Mouse (Mus musculus) hindbrain, embryonic 11.5 days (tissue): ENCODE measurements around the gene Gm12184. TPM values are rescaled to one million over a fixed set of nuclear protein-coding genes. Genes with fewer than 3 reads are reported as not detected.
A peak's percentile ranks its signal among the peaks of the same experiment; 100 is the strongest.

Experiments
- ATAC-seq: fragments of 200-750 bp; cut with Nextera tagmentation; 2 replicates; pipeline ENCODE4 v1.8.0; 2017; ENCODE audit warnings: mild to moderate bottlenecking, moderate TSS enrichment, moderate library complexity; ENCODE audit not compliant: low FRiP score
- DNase-seq: peaks from one replicate; pipeline ENCODE4 v3.0.0-alpha.2; 2015; ENCODE audit warnings: low spot score
- H3K27ac ChIP-seq: fragments of 300-500 bp; sonication (generic); 2 replicates; pipeline ENCODE4 v1.5.1; 2014; ENCODE audit warnings: mild to moderate bottlenecking, low read depth, low read length
- H3K27me3 ChIP-seq: fragments of 300-500 bp; sonication (generic); 2 replicates; pipeline ENCODE4 v1.6.1; 2014; ENCODE audit warnings: mild to moderate bottlenecking, low read length, moderate library complexity, mixed read lengths; ENCODE audit not compliant: control insufficient read depth, insufficient read depth
- H3K36me3 ChIP-seq: fragments of 300-500 bp; sonication (generic); 2 replicates; pipeline ENCODE4 v1.6.1; 2014; ENCODE audit warnings: mild to moderate bottlenecking, low read length, moderate library complexity, mixed read lengths; ENCODE audit not compliant: control insufficient read depth, insufficient read depth
- H3K4me1 ChIP-seq: fragments of 300-500 bp; sonication (generic); replicated peaks from 2 replicates; pipeline ENCODE4 v1.6.1; 2014; ENCODE audit warnings: low read length, mixed read lengths; ENCODE audit not compliant: control insufficient read depth, insufficient read depth
- H3K4me2 ChIP-seq: fragments of 300-500 bp; sonication (generic); replicated peaks from 2 replicates; pipeline ENCODE4 v1.6.1; 2014; ENCODE audit warnings: mild to moderate bottlenecking, low read depth, low read length
- H3K4me3 ChIP-seq: fragments of 300-500 bp; sonication (generic); 2 replicates; pipeline ENCODE4 v1.5.1; 2014; ENCODE audit warnings: low read depth, low read length
- H3K9ac ChIP-seq: fragments of 300-500 bp; sonication (generic); 2 replicates; pipeline ENCODE4 v1.6.1; 2014; ENCODE audit warnings: low read depth, low read length
- H3K9me3 ChIP-seq: fragments of 300-500 bp; sonication (generic); 2 replicates; pipeline ENCODE4 v1.6.1; 2016; ENCODE audit warnings: low read length; ENCODE audit not compliant: control insufficient read depth
- WGBS: fragments of 180-500 bp; shearing (Covaris S2); extraction: QIAGEN DNeasy Blood & Tissue Kit; methylation state at CpG from one replicate; pipeline ENCODE4 v1.1.7; 2014; 5-methylcytosine and 5-hydroxymethylcytosine counted together
- polyA plus RNA-seq: library from polyadenylated mRNA; unstranded; fragments of >200 nt; fragmentation: Nextera tagmentation; extraction: Ambion mirVana; gene quantifications from 2 replicates; pipeline ENCODE4 v1.2.1, GENCODE M21; 2014

Gm12184 gene
- polyA plus RNA-seq, 1 experiment from 2014 or later, result 5.8 TPM

DNA sequence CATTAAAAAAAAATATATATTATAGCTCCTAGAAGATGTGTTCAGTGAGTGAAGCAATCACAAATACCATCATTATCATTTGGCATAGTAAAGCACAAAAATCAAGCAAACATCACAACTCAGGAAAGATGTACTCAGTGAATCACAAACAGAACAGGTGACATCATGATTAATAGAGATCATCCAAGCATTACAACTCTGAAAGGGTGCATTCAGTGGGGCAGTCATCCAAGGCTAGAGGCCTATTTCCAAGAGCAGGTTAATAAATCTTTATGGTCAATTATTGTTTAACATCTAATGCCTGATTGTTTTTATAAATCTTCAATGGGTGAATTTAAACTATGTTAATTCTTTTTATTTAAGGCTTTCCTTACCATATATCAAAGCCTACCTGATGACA lies 14.3 kb upstream of the Gm12184 start:
- no peak overlapping the region for H3K9ac ChIP-seq
- no peaks in the 10 kb centered on the region for H3K9me3 ChIP-seq
- 0 out of 2 replicates have a peak, but pooled peaks cover 4% of the 10 kb centered on the region for H3K4me1 ChIP-seq
- no peaks in the 10 kb centered on the region for H3K36me3 ChIP-seq
- no peak overlapping the region for H3K4me3 ChIP-seq
- H3K27ac ChIP-seq, result no peak overlapping the region
- peaks cover 3% of the 10 kb centered on the region; the same call in 1 of the 2 replicates for H3K27me3 ChIP-seq
- ATAC-seq (no peak), DNase-seq (no peak)
- H3K4me2 ChIP-seq, result no peak overlapping the region

DNA sequence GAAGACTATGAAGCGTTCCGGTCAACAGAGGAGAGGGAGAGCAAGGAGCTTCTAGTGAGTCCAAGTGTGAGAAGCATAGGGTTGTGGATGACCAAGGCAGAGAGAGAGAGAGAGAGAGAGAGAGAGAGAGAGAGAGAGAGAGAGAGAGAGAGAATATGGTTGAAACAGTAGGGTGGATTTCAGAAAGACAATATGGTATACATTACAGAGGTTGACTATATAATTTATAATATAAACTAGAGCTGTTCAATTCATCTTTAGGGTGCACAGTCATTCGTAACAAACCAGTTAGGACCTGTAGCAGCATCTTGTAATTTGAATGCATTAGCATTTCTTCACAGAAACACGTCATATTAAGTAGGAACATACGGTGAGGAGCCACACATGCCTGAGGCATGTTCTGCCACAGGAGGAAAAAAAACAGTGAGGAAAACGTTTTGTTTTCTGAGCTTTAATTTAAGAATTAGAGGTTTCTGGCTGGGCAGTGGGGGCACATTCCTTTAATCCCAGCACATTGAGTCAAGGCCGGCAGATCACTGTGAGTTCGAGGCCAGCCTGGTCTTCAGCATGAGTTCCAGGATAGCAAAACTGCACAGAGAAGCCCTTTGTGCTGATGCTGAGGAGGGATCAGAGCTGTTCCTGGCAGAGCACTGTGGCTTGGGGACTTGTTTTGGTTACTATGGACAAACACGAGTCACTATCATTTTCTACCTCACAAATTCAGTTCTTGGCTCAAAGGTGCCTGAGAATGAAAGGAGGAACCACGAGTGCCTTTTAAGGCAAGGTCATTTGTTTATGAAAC lies 12.6 kb upstream of the Gm12184 start:
- H3K27ac ChIP-seq, result no peak overlapping the region
- WGBS, result 75% methylated on average over 10 of the region's 10 CpGs
- H3K9me3 ChIP-seq, result no peaks in the 10 kb centered on the region
- no peak overlapping the region for H3K9ac ChIP-seq
- peak overlapping the region; percentile 77; the same call in 1 of the 2 replicates for H3K4me3 ChIP-seq
- ATAC-seq, result no peak
- H3K4me1 ChIP-seq, result 0 out of 2 replicates have a peak, but pooled peaks cover 4% of the 10 kb centered on the region
- peak overlapping the region; percentile 94; the same call in 1 of the 2 replicates for H3K4me2 ChIP-seq
- DNase-seq, result no peak
- H3K27me3 ChIP-seq, result peaks cover 5% of the 10 kb centered on the region; the same call in 1 of the 2 replicates
- H3K36me3 ChIP-seq, result no peaks in the 10 kb centered on the region

DNA sequence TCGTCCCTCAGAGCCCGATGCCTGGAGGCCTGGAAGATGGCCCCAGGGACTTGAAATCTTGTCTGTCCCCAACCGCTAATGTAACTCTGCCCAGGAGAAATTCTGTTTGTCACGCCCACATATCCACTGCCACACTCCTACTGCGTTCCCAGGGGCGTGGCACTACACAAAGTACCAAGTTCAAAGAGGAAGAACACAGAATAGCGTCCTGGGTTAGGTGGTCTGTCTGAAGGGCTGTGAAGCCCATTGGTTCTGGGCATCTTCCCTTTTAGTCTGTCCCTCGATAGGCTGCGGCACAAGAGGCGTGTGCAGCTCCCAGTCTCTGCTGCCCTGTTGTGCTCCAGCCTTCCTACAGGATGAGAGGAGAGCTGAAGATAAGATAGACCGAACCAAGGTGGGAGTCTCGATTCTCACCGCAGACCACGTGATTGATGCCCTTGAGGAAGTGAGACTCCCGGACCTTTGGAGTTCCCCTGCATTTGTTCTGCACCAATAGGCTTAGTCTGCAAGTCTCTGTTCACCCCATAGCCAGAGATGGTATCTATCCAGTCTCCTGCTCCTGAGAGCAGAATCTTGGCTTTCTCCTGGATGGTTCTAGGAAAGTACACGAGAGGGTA lies 11.8 kb upstream of the Gm12184 start:
- Histone ChIP-seq H3K9me3 (no peaks in the 10 kb centered on the region), H3K9ac (peak overlapping the region; percentile 31; the same call in 1 of the 2 replicates), H3K4me3 (peak overlapping the region; percentile 77), H3K4me1 (0 out of 2 replicates have a peak, but pooled peaks cover 4% of the 10 kb centered on the region), H3K27ac (no peak overlapping the region), H3K4me2 (peak overlapping the region; percentile 94), H3K27me3 (peaks cover 5% of the 10 kb centered on the region; the same call in 1 of the 2 replicates), H3K36me3 (no peaks in the 10 kb centered on the region)
- ATAC-seq, result peak; percentile 11; the same call in 1 of the 2 replicates
- DNase-seq, result peak; percentile 49
- 4% methylated on average over 16 of the region's 16 CpGs for WGBS

DNA sequence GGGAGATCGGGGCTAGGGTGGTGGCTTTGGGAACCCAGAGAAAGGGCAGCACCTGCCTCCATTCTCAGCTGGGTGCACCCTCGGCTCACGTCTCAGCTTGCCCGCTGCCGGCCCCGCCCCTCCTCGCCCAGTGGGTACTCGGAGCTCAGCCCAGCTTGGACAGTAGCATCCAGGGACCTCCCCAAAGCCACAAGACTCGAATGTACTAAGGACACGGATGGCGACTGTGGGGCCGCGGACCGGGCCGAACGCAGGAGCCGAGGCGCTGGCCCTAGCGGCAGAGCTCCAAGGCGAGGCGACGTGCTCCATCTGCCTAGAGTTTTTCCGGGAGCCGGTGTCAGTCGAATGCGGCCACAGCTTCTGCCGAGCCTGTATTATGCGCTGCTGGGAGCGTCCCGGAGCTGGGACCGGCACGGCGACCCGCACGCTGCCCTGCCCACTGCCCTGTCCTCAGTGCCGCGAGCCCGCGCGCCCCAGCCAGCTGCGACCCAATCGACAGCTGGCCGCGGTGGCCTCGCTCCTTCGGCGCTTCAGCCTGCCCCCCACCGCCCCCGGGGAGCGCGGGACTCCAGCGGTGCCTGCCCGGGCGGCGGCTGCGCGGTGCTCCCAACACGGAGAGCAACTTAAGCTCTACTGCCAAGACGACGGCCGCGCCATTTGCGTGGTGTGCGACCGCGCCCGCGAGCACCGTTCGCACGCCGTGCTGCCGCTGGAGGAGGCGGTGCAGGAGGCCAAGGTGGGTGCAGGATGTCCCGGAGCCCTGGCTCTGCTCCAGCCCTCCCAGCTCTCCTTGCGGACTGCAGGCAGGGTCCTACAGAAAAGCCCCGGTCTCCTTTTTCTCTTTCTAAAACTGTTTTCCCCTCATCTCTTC lies 11.1 kb upstream of the Gm12184 start:
- peak; percentile 48 for ATAC-seq
- under 1% methylated on average over 64 of the region's 77 CpGs for WGBS
- no peaks in the 10 kb centered on the region for H3K9me3 ChIP-seq
- peaks cover 5% of the 10 kb centered on the region; the same call in 1 of the 2 replicates for H3K27me3 ChIP-seq
- H3K36me3 ChIP-seq, result no peaks in the 10 kb centered on the region
- DNase-seq, result peak; percentile 69
- peak overlapping the region; percentile 77 for H3K4me3 ChIP-seq
- 0 out of 2 replicates have a peak, but pooled peaks cover 4% of the 10 kb centered on the region for H3K4me1 ChIP-seq
- peak overlapping the region; percentile 65 for H3K9ac ChIP-seq
- H3K27ac ChIP-seq, result no peak overlapping the region
- peak overlapping the region; percentile 94 for H3K4me2 ChIP-seq

DNA sequence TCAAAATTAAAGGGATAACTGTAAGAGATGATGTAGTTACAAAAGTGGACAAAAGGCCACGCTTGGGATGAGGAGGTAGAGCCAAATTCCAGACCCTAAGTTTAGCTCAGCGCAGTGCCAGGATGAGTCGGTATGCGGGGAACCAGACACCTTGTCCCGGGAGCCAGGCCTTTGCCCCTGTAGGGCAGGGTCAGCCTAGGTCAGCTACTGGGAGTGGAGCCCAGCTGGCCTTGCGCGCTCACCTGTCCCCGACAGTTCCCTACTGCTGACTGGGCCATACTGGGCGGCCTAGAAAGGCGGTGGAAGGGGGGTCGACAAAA lies 10.5 kb upstream of the Gm12184 start:
- 0 out of 2 replicates have a peak, but pooled peaks cover 4% of the 10 kb centered on the region for H3K4me1 ChIP-seq
- no peaks in the 10 kb centered on the region for H3K36me3 ChIP-seq
- ATAC-seq (no peak), DNase-seq (no peak)
- no peaks in the 10 kb centered on the region for H3K9me3 ChIP-seq
- H3K4me3 ChIP-seq, result peak overlapping the region; percentile 77
- peak overlapping the region; percentile 65; the same call in 1 of the 2 replicates for H3K9ac ChIP-seq
- 7% methylated on average over 11 of the region's 11 CpGs for WGBS
- H3K27ac ChIP-seq, result no peak overlapping the region
- H3K4me2 ChIP-seq, result peak overlapping the region; percentile 94
- H3K27me3 ChIP-seq, result peaks cover 5% of the 10 kb centered on the region; the same call in 1 of the 2 replicates

DNA sequence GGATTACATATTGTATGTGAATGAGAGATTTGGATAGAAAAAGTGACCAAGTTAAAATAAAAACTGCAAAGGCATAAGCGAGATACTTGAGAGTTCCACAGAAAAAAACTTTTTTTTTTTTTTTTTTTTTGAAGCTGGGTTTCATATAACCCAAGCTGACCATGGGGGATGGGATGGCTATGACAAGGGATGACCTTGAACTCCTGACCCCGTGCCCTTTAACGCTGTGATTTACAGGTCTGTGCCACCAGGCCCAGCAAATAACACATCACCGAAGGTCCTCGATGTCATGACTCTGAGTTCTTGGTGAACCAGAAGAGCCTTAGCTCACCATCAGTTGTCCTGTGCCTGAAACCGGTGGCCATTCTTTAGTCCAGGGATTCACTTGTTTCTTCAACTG lies 9.5 kb upstream of the Gm12184 start:
- no peaks in the 10 kb centered on the region for H3K9me3 ChIP-seq
- no peak overlapping the region for H3K27ac ChIP-seq
- WGBS, result 78% methylated on average over 6 of the region's 6 CpGs
- H3K4me2 ChIP-seq, result no peak overlapping the region
- no peak overlapping the region for H3K4me3 ChIP-seq
- H3K9ac ChIP-seq, result no peak overlapping the region
- H3K36me3 ChIP-seq, result no peaks in the 10 kb centered on the region
- H3K4me1 ChIP-seq, result 0 out of 2 replicates have a peak, but pooled peaks cover 4% of the 10 kb centered on the region
- peaks cover 5% of the 10 kb centered on the region; the same call in 1 of the 2 replicates for H3K27me3 ChIP-seq
- ATAC-seq (no peak), DNase-seq (no peak)

DNA sequence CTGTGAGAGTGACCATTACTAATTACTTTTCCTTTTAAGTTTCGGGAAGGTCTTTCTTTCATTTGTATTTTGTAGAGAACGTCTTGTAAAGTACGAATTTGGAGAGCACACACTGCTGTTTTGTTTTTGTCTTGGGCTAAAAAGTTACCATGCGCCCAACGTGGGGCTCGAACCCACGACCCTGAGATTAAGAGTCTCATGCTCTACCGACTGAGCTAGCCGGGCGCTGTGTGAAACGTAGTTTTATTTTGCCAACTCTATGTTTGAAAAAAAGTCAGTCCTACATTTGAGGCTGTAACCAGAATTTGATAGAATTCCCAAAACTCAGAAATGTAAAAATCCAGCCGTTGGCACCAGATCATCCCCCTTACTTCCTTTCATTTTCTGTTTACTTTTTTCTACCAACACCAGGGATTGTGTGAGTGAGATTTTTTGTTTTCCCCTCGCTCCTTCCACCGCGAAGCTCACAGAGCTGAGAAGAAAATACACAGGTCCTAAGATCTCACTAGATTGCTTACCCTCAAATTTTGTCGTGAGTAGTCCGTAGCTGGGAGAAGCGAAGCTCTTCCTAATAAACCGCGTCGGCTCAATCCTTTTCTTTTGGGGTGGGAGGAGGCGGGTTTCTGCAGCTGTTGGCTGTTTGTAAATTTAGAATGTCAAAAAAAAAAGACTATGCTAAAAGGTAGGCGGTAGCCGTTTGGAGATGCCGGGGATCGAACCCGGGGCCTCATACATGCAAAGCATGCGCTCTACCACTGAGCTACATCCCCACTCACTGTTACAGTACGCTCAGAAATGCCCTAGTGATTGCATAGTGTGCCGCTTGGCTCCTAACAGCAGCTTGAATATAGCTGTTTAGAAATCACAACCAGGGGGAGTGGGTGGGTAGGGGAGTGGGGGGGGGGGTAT lies 7.5 kb upstream of the Gm12184 start:
- Histone ChIP-seq H3K4me2 (peak overlapping the region; percentile 56), H3K4me1 (0 out of 2 replicates have a peak, but pooled peaks cover 4% of the 10 kb centered on the region), H3K27me3 (peaks cover 5% of the 10 kb centered on the region; the same call in 1 of the 2 replicates), H3K4me3 (peak overlapping the region; percentile 54), H3K9ac (peak overlapping the region; percentile 60), H3K27ac (peak overlapping the region; percentile 30; the same call in 1 of the 2 replicates), H3K36me3 (no peaks in the 10 kb centered on the region), H3K9me3 (no peaks in the 10 kb centered on the region)
- peak; percentile 94 for DNase-seq
- peak; percentile 89 for ATAC-seq
- under 1% methylated on average over 30 of the region's 30 CpGs for WGBS
